Comparison of ENCODE assay signal across 25 mouse cellular contexts in the genomic region with DNA sequence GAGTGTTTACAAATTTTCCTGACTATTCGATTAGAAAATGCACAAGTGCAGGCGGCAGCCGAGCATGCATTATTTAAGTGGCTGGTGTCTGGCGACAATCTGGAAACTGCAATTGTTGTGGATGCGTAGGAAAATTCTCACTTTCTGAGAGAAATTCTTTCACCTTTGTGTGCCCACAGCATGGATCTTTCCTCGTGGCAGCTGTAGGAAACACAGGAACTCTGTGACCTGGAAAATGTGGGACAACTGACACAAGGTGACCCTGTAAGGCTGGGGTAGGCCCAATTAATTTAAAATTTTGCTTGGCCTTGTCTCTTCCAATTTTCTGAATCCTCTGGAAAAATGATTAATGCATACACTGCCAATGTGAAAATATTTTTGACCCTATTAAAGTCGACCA.
DNase-seq lines count a peak whose midpoint lies in the region; ATAC-seq and TF ChIP-seq lines count a peak whose summit lies in the region.
"Had no signal": no experiment of that assay in that cellular context is flagged by ENCODE, and none has a peak within 500 bp of the region (broad histone marks: within the 10 kb centered on the region; RNA-seq: fewer than 3 reads in every experiment).

No protein-coding gene starts in this region.

- no peak for TF ChIP-seq CTCF in midbrain, postnatal 0 days (IDR thresholded peaks at IDR 0.05)

- no peak overlapping the region for H3K9ac ChIP-seq in embryonic facial prominence, embryonic 14.5 days (ENCODE audit: low read depth, low read length)
- H3K9ac ChIP-seq in forebrain, embryonic 16.5 days (replicated peaks; ENCODE audit: low read depth, low read length): no peak overlapping the region
- no peak overlapping the region for H3K9ac ChIP-seq in midbrain, postnatal 0 days (replicated peaks; ENCODE audit: low read length, poor library complexity, severe bottlenecking)
- no peak overlapping the region for H3K9ac ChIP-seq in heart, embryonic 11.5 days (ENCODE audit: low read depth, low read length)
- H3K9ac ChIP-seq: heart, embryonic 12.5 days; liver, postnatal 0 days; neural tube, embryonic 12.5 days had no signal

- 63% methylated on average over 7 of the region's 7 CpGs for WGBS in embryonic facial prominence, embryonic 14.5 days
- WGBS in embryonic facial prominence, embryonic 10.5 days: 60% methylated on average over 7 of the region's 7 CpGs
- 9% methylated on average over 7 of the region's 7 CpGs for WGBS in forebrain, embryonic 16.5 days
- WGBS in midbrain, postnatal 0 days: 33% methylated on average over 7 of the region's 7 CpGs
- 69% methylated on average over 7 of the region's 7 CpGs for WGBS in heart, embryonic 11.5 days (ENCODE audit: insufficient replicate concordance)

- H3K4me2 ChIP-seq in embryonic facial prominence, embryonic 14.5 days (ENCODE audit: low read depth, low read length): no peak overlapping the region
- no peak overlapping the region for H3K4me2 ChIP-seq in forebrain, embryonic 16.5 days (ENCODE audit: low read length)
- H3K4me2 ChIP-seq in midbrain, postnatal 0 days (ENCODE audit: low read depth, low read length, poor library complexity, severe bottlenecking): no peak overlapping the region
- H3K4me2 ChIP-seq in heart, embryonic 11.5 days: no peak overlapping the region
- H3K4me2 ChIP-seq: heart, embryonic 12.5 days; neural tube, embryonic 12.5 days had no signal

- H3K36me3 ChIP-seq in embryonic facial prominence, embryonic 14.5 days (ENCODE audit: control insufficient read depth, insufficient read depth, low read length): no peaks in the 10 kb centered on the region
- no peaks in the 10 kb centered on the region for H3K36me3 ChIP-seq in embryonic facial prominence, embryonic 10.5 days (replicated peaks)
- H3K36me3 ChIP-seq in forebrain, embryonic 16.5 days (ENCODE audit: control insufficient read depth, insufficient read depth): no peaks in the 10 kb centered on the region
- no peaks in the 10 kb centered on the region for H3K36me3 ChIP-seq in midbrain, postnatal 0 days (ENCODE audit: insufficient read depth, low read length)
- no peaks in the 10 kb centered on the region for H3K36me3 ChIP-seq in heart, embryonic 11.5 days (ENCODE audit: control insufficient read depth, insufficient read depth, low read length)
- H3K36me3 ChIP-seq: heart, embryonic 12.5 days; neural tube, embryonic 12.5 days had no signal

- no peak overlapping the region for H3K4me3 ChIP-seq in embryonic facial prominence, embryonic 14.5 days (ENCODE audit: low read depth, low read length)
- H3K4me3 ChIP-seq in embryonic facial prominence, embryonic 10.5 days: no peak overlapping the region
- no peak overlapping the region for H3K4me3 ChIP-seq in forebrain, embryonic 16.5 days (replicated peaks; ENCODE audit: low read length)
- H3K4me3 ChIP-seq in midbrain, postnatal 0 days (ENCODE audit: low read depth, low read length): no peak overlapping the region
- H3K4me3 ChIP-seq in heart, embryonic 11.5 days (ENCODE audit: low read depth, low read length): no peak overlapping the region
- H3K4me3 ChIP-seq: heart, embryonic 12.5 days; neural tube, embryonic 12.5 days had no signal

- H3K27ac ChIP-seq in embryonic facial prominence, embryonic 14.5 days (replicated peaks; ENCODE audit: low read depth, low read length): no peak overlapping the region
- no peak overlapping the region for H3K27ac ChIP-seq in embryonic facial prominence, embryonic 10.5 days (replicated peaks)
- peak overlapping the region; percentile 37; the same call in 1 of the 2 replicates for H3K27ac ChIP-seq in forebrain, embryonic 16.5 days (ENCODE audit: low read length)
- H3K27ac ChIP-seq in midbrain, postnatal 0 days (ENCODE audit: low read depth, low read length): no peak overlapping the region
- no peak overlapping the region for H3K27ac ChIP-seq in heart, embryonic 11.5 days (ENCODE audit: low read depth, low read length)
- H3K27ac ChIP-seq: neural tube, embryonic 12.5 days had no signal

- no peaks in the 10 kb centered on the region for H3K4me1 ChIP-seq in embryonic facial prominence, embryonic 14.5 days (ENCODE audit: control insufficient read depth, insufficient read depth, low read length)
- peaks cover 13% of the 10 kb centered on the region for H3K4me1 ChIP-seq in embryonic facial prominence, embryonic 10.5 days
- peaks cover 7% of the 10 kb centered on the region for H3K4me1 ChIP-seq in forebrain, embryonic 16.5 days (replicated peaks; ENCODE audit: control insufficient read depth, insufficient read depth, low read length)
- no peaks in the 10 kb centered on the region for H3K4me1 ChIP-seq in midbrain, postnatal 0 days (ENCODE audit: insufficient read depth, low read length)
- H3K4me1 ChIP-seq in heart, embryonic 11.5 days (ENCODE audit: control insufficient read depth, insufficient read depth, low read length): no peaks in the 10 kb centered on the region
- H3K4me1 ChIP-seq: neural tube, embryonic 12.5 days had no signal

- peak; percentile 47; the same call in 1 of the 2 replicates for ATAC-seq in embryonic facial prominence, embryonic 14.5 days (ENCODE audit: low read depth)
- ATAC-seq in forebrain, embryonic 16.5 days: peak; percentile 36; the same call in 1 of the 2 replicates
- ATAC-seq in midbrain, postnatal 0 days (ENCODE audit: low FRiP score): 0 out of 2 replicates have a peak, but pooled peaks have one; percentile 44
- ATAC-seq in heart, embryonic 11.5 days (replicated peaks; ENCODE audit: insufficient number of reproducible peaks, low FRiP score, low TSS enrichment): no peak
- ATAC-seq: activated CD4-positive, CD25-positive, alpha-beta regulatory T cell, adult 4 months; CD4-positive, CD25-positive, alpha-beta regulatory T cell, adult 4 months; liver, postnatal 0 days had no signal

- peak; percentile 38 for DNase-seq in embryonic facial prominence, embryonic 14.5 days (ENCODE audit: low spot score)
- DNase-seq in embryonic facial prominence, embryonic 10.5 days (ENCODE audit: low spot score): no peak
- peak; percentile 16 for DNase-seq in brain, adult 2 months (ENCODE audit: low read depth, low spot score)
- peak; percentile 1 for DNase-seq in midbrain, postnatal 0 days (ENCODE audit: low spot score)
- DNase-seq in frontal cortex, postnatal 25 days (ENCODE audit: low spot score in 2 of 2): no peak
- no peak for DNase-seq in cerebellum, adult 8-10 months
- DNase-seq: adrenal gland, postnatal 10 days; cerebellum, adult 11 months; cerebellum, postnatal 25 days; heart, postnatal 14 days; kidney, adult 8-10 months; kidney, postnatal 25 days; left cerebral cortex, postnatal 4 days; liver; liver, postnatal 0 days; lung, postnatal 10 days; right cerebral cortex, postnatal 14 days; spleen, adult 18-20 months; thymus, postnatal 25 days had no signal

- no peaks in the 10 kb centered on the region for H3K27me3 ChIP-seq in embryonic facial prominence, embryonic 14.5 days (replicated peaks; ENCODE audit: control insufficient read depth, insufficient read depth, low read length)
- H3K27me3 ChIP-seq in embryonic facial prominence, embryonic 10.5 days (replicated peaks; ENCODE audit: low read depth, poor library complexity, severe bottlenecking): no peaks in the 10 kb centered on the region
- no peaks in the 10 kb centered on the region for H3K27me3 ChIP-seq in forebrain, embryonic 16.5 days (replicated peaks; ENCODE audit: control insufficient read depth, insufficient read depth, low read length)
- H3K27me3 ChIP-seq in midbrain, postnatal 0 days (ENCODE audit: insufficient read depth, low read length): no peaks in the 10 kb centered on the region
- no peaks in the 10 kb centered on the region for H3K27me3 ChIP-seq in heart, embryonic 11.5 days (ENCODE audit: control insufficient read depth, insufficient read depth, low read length)
- H3K27me3 ChIP-seq: heart, embryonic 12.5 days; neural tube, embryonic 12.5 days had no signal

- H3K9me3 ChIP-seq in embryonic facial prominence, embryonic 14.5 days (ENCODE audit: control insufficient read depth, low read length): no peaks in the 10 kb centered on the region
- no peaks in the 10 kb centered on the region for H3K9me3 ChIP-seq in embryonic facial prominence, embryonic 10.5 days
- no peaks in the 10 kb centered on the region for H3K9me3 ChIP-seq in forebrain, embryonic 16.5 days (ENCODE audit: control insufficient read depth, low read length)
- H3K9me3 ChIP-seq in midbrain, postnatal 0 days (ENCODE audit: low read length): no peaks in the 10 kb centered on the region
- H3K9me3 ChIP-seq in heart, embryonic 11.5 days (replicated peaks; ENCODE audit: control insufficient read depth, low read length): no peaks in the 10 kb centered on the region
- H3K9me3 ChIP-seq: heart, embryonic 12.5 days; neural tube, embryonic 12.5 days had no signal

Comparison
In these comparisons a context has a peak if more than half of its experiments do, and no peak if none do; other contexts are left out.
1. DNase-seq: peak in embryonic facial prominence, embryonic 14.5 days (single experiment), brain, adult 2 months (single experiment) and midbrain, postnatal 0 days (single experiment); none in embryonic facial prominence, embryonic 10.5 days (single experiment), frontal cortex, postnatal 25 days (0 of 2) and cerebellum, adult 8-10 months (single experiment).